Mouse (Mus musculus): ENCODE data around the gene Pcdh15. TPM values are rescaled to one million over a fixed set of nuclear protein-coding genes. Genes with fewer than 3 reads are reported as not detected.

The Pcdh15 gene
- total RNA-seq, 2 experiments from 2014 or later: 0.35 to 0.56 TPM

GRCm38 (mm10) chr10:73306677-73307076, 207.5 kb downstream of the Pcdh15 start:
- no peak for DNase-seq
- intact Hi-C loops (cut with DNase I): no loop called here

- intact Hi-C loops (cut with DNase I): loop anchor here (10.0 kb wide), 1 partner anchor 822 kb away; no protein-coding TSS in a partner anchor
- DNase-seq: no peak
These were observed 227.7 kb downstream of the Pcdh15 start for GRCm38 (mm10) chr10:73326861-73327260.

DNA sequence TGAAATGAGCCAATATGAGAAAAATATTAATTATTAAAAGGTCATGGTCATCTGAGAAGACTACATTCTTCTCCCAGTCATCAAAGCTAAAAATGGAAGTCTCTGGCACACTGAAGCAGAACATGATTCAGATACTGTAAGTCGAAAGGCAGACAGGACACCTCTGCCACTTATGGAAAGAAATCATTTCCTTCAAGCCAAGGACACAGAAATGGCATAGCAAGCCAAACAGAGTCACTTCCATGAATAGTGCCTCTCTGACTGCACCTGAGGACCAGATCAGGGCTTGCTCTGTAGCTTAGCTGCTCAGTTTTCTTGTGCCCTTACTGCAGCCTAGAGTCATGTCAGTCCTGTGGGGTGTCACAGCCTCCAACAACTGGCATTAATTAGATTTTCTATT, 234.3 kb downstream of the Pcdh15 start:
- intact Hi-C loops (cut with DNase I): no loop called here

DNA sequence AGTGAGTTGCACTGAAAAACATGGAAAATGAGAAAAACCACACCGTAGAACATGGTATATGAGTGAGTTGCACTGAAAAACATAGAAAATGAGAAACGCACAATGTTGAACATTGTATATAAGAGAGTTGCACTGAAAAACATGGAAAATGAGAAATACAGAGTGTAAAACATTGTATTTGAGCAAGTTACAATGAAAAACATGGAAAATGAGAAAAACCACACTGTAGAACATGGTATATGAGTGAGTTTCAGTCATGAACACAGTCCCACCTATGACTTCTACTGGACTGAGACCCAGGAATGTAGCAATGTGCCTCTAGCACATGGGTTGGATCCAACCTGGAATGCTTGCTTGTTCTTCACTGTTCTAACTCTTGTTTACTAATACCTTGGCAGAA, 279.9 kb downstream of the Pcdh15 start:
- intact Hi-C loops (cut with DNase I): no loop called here
- DNase-seq: no peak

More for the DNA sequence above, 234.3 kb downstream of the Pcdh15 start:
- DNase-seq: no peak

DNA sequence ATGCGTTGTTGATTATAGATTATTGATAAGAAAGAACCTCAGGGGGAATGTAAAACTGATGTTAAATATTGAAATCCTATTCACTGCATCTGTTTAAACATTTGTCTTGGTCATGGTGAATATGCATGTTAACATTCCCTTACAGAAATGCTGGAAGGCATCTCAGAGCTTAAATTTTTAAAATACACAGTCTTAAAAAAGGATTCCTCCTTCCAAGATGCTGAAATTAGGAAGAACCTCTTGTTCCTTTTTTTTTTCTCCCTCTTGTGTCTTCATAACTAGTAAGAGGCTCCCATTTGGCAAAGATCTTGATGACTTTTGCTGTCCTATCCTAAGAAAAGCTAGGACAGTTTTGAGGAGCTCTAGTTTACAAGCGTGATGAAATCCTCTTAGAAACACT, 284.9 kb downstream of the Pcdh15 start:
- intact Hi-C loops (cut with DNase I): no loop called here
- no peak for DNase-seq

DNA sequence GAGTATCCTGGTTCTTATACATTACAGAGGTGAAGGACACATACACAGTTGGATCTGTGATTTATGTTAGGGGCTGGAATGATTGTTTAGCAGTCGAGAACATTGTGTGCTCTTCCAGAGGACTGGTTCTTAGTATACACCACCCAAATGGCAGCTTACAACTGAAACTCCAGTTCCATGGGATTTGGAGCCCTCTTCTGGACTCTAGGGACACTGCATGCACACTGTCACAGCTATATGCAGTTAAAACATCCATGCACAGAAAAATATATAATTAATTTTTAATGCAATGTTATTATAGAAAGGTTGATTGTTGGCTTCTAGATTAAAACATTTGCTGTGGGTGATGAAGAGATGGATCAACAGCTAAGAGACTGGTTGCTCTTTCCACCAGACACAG, 301.3 kb downstream of the Pcdh15 start:
- intact Hi-C loops (cut with DNase I): loop anchor here (10.0 kb wide), 1 partner anchor 296 kb away; no protein-coding TSS in a partner anchor
- no peak for DNase-seq

GRCm38 (mm10) chr10:73425408-73425807, 326.3 kb downstream of the Pcdh15 start:
- no peak for DNase-seq
- intact Hi-C loops (cut with DNase I): no loop called here

DNA sequence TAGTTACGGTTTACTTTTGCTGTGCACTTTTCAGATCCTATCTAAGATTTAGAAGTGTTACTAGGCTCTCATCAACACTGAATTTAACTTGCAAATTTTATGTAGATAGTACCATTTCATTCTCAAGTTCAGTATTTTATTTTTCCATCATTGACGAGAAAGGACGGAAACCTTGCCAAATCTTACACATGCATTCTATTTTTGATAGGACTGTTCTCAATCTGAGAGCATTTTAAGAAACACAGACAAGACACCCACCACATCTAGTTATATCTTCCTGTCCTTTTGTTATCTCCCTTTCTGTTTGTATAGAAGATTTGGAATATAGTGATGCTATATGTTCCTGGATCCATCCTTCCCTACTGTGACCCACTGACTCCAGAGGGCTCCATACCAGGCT, 332.2 kb downstream of the Pcdh15 start:
- intact Hi-C loops (cut with DNase I): no loop called here
- DNase-seq: no peak

DNA sequence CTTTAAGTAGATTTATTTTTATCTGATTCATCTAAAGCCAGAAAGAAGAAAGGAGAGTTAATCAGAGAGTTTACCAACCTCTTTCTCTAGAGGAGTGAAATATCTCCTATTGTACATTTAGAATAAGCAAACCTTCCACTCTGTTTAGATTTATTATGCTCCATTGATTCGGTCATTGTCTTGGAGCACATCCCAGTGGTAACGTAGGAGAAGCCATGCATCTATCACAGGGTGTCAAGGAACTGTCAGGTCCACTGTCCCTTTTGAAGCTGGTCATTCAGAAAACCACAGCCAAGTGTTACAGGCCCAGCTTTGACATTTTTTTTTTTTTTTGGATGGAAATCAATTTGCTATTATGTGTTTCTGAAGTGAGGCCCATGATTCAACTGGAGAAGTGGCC, 384.9 kb downstream of the Pcdh15 start:
- intact Hi-C loops (cut with DNase I): no loop called here

DNA sequence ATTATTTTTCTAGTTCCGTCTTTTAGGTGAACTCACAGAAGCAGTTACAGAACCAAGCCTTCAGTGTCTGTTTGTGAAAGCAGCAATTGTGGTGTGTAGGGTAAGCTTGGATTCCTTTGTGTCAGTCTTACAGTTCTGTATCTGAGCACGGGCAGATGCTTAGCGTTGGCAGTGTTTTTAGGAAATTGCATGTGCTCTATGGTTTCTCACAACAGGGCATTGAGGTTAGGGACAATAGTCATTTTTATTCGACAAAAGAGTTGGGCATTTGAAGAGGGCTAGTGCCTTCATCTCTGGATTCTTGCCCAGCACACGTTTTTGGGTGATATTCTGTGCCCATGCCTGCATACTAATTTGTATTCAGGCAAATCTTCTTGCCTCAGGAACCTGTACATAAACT, 392.5 kb downstream of the Pcdh15 start:
- DNase-seq: no peak
- intact Hi-C loops (cut with DNase I): no loop called here

More for the DNA sequence above, 384.9 kb downstream of the Pcdh15 start:
- DNase-seq: no peak

DNA sequence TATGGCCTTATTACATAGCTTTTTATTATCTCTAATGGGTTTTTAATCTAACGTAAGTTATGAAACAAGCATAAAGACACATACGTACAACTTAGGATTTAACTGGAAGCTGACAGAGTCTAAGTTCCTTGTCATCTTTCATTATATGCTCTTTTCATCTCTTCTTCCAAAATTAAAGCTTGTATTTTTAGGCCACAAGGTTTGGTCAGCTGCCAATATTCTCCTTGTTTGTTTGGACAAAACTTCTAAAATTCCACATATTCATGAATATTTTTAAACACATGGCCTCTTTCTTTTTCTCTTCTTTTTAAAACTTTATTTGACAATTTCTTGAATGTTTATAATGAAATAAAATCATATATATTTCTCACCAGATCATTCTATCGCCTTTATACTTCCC, 415.7 kb downstream of the Pcdh15 start:
- intact Hi-C loops (cut with DNase I): no loop called here
- DNase-seq: no peak

DNA sequence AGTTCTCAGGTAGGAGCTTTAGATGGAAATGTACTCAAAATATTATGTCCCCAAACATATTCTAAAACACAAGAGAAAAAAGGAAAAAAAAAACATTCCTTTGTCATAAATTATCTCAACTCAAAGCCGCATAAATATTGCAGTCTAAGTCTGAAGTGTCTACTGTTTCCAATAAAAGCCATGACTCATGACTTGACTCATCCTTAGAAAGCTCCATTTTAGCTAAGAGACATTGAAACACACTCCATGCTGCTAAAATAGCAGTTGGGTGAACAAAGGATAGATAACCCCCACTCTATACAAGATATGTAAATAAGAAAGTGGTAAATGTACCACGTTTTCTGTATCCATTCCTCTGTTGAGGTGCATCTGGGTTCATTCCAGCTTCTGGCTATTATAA, 416.6 kb downstream of the Pcdh15 start:
- DNase-seq: no peak
- intact Hi-C loops (cut with DNase I): no loop called here

DNA sequence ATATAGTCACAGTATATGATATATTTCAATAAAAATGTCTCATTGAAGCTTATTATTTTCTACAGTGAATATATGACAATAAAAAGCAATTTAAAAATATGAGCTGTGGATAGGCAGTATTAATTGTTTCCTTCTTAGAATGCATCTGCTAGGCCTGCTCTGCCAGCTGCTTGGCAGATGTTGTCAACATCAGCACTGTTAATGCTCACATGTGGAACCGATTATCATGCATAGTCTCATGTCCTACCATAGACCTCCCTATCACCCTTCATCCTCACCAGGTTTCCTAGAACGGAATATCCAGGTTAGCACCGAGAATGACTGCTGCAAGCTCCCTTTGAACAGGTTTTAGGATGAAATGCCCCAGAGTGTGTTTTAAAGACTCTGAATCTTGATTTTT, 420.3 kb downstream of the Pcdh15 start:
- DNase-seq: no peak

GRCm38 (mm10) chr10:73552831-73553230, 453.7 kb downstream of the Pcdh15 start:
- intact Hi-C loops (cut with DNase I): no loop called here
- no peak for DNase-seq

More for the DNA sequence above, 420.3 kb downstream of the Pcdh15 start:
- intact Hi-C loops (cut with DNase I): no loop called here

- intact Hi-C loops (cut with DNase I): no loop called here
- DNase-seq: no peak
These were observed 465.1 kb downstream of the Pcdh15 start for GRCm38 (mm10) chr10:73564216-73564615.

DNA sequence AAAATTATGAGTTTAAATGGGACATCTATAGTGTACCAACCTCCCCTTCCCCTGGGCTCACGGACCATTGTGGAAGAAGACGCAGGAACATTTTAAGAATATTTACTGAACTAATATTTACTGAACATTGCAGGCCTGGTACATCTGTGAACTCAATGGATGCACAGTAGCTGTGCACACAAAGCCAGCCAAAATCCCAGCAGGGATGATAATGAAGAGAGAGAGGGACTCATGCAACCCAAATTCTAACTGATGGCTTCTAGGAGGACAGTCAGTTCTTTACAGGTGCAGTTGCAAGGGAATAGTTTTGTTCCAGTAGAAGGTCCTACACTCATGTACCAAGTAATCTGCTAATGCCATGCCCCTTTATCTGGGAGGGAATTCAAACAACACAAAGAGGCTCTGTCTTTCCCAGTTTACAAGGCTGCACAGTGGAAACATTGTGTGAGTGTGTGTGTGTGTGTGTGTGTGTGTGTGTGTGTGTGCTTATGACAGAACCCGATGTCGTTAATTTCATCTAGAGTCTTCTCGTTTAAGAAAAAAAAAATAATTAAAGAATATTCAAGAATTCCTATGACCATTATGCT, 475.7 kb downstream of the Pcdh15 start:
- intact Hi-C loops (cut with DNase I): no loop called here
- DNase-seq: no peak

GRCm38 (mm10) chr10:73667501-73667900, 568.4 kb downstream of the Pcdh15 start:
- no peak for DNase-seq
- intact Hi-C loops (cut with DNase I): no loop called here

GRCm38 (mm10) chr10:73700519-73701286, 601.6 kb downstream of the Pcdh15 start:
- intact Hi-C loops (cut with DNase I): no loop called here

GRCm38 (mm10) chr10:73725566-73726240, 626.6 kb downstream of the Pcdh15 start:
- no peak for DNase-seq
- intact Hi-C loops (cut with DNase I): no loop called here

More at GRCm38 (mm10) chr10:73700519-73701286, 601.6 kb downstream of the Pcdh15 start:
- DNase-seq: no peak

DNA sequence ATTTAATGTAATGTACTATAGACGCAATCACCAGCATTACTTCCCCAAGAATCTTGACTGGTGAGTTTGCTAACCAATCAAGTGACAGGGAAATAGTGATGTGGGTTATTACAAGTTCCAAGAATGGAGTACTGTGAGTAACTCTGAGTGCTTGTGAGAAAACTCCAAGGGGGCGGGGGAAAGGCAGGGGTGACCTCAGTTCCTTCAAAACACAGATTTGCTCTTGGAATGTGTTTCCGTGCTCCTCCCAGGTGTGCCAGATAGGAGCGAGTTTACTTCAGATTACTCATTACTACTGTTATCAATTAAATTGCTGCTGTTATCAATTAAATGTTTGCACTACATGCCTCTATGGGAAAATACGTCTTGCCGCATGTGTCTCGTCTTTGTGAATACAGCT, 634.1 kb downstream of the Pcdh15 start:
- intact Hi-C loops (cut with DNase I): no loop called here

GRCm38 (mm10) chr10:73749021-73749420, 649.9 kb downstream of the Pcdh15 start:
- intact Hi-C loops (cut with DNase I): no loop called here
- DNase-seq: no peak

More for the DNA sequence above, 634.1 kb downstream of the Pcdh15 start:
- no peak for DNase-seq

DNA sequence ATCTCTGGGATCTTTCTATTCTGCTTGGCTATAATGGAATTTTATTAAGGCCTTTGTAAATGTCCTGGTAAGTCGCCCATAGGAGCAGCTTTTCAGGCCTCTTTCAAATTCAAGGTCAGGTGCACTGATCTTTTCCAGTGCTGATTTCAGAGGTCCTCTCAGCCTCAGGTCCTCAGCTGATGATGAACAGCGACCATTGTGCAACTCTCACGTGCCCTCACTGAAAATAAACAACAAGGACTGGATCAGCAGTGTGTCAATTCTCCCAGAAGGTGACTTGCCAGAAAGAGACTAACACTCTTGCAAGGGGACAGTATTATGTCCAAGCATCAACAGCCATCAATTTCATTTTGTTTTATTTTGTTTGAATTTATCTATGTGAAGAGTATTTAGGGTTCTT, 654.7 kb downstream of the Pcdh15 start:
- intact Hi-C loops (cut with DNase I): no loop called here

More for the DNA sequence above, 654.7 kb downstream of the Pcdh15 start:
- DNase-seq: no peak
